Mouse (Mus musculus): ENCODE results near the gene Gm7579. TPM values are rescaled to one million over a fixed set of nuclear protein-coding genes. Genes with fewer than 3 reads are reported as not detected.

Gene Gm7579
- total and polyA plus RNA-seq, 3 experiments: not detected

- peaks cover 0 to 2% of the 10 kb centered on the region in 2 experiments; a peak in 3 of 4 replicates for H3K27me3 ChIP-seq (ENCODE audit: control insufficient read depth in 1 of 2, insufficient read depth in 2 of 2, low read length in 2 of 2)
- TF ChIP-seq E2F4 (IDR thresholded peaks at IDR 0.05; ENCODE audit: borderline replicate concordance, low read depth, low read length) (no peak), MYB (IDR thresholded peaks at IDR 0.05; ENCODE audit: low read depth, low read length) (no peak), MAFK (IDR thresholded peaks at IDR 0.05; ENCODE audit: borderline replicate concordance, low read depth, low read length) (no peak), MAZ (IDR thresholded peaks at IDR 0.05; ENCODE audit: low read depth, low read length) (no peak), UBTF (IDR thresholded peaks at IDR 0.05; ENCODE audit: borderline replicate concordance, insufficient read depth, low read depth, low read length) (no peak), NRF1 (IDR thresholded peaks at IDR 0.05; ENCODE audit: insufficient read depth, low read depth, low read length, poor library complexity, severe bottlenecking) (no peak), BHLHE40 (IDR thresholded peaks at IDR 0.05; ENCODE audit: borderline replicate concordance, low read depth, low read length) (no peak), ETS1 (IDR thresholded peaks at IDR 0.05; ENCODE audit: low read depth, low read length) (no peak), EP300 (IDR thresholded peaks at IDR 0.05; ENCODE audit: low read depth in 1 of 2, low read length in 2 of 2) (no peak), TCF12 (IDR thresholded peaks at IDR 0.05; ENCODE audit: low read depth, low read length) (no peak), MYC (IDR thresholded peaks at IDR 0.05; ENCODE audit: low read depth, low read length) (no peak), POLR2A (IDR thresholded peaks at IDR 0.05; ENCODE audit: control insufficient read depth in 1 of 2, insufficient read depth in 1 of 2, low read depth in 1 of 2, low read length in 2 of 2, poor library complexity in 1 of 2) (no peak), CHD1 (IDR thresholded peaks at IDR 0.05; ENCODE audit: low read depth, low read length) (no peak), ZC3H11A (IDR thresholded peaks at IDR 0.05; ENCODE audit: low read depth, low read length) (no peak), MXI1 (IDR thresholded peaks at IDR 0.05; ENCODE audit: low read depth, low read length) (no peak), NELFE (IDR thresholded peaks at IDR 0.05; ENCODE audit: low read depth, low read length) (no peak), ELF1 (IDR thresholded peaks at IDR 0.05; ENCODE audit: low read depth, low read length) (no peak)
- H3K4me1 ChIP-seq (ENCODE audit: control insufficient read depth in 1 of 2, insufficient read depth in 2 of 2, low read length in 2 of 2): no peaks in the 10 kb centered on the region
- H3K36me3 ChIP-seq (ENCODE audit: control insufficient read depth in 1 of 2, insufficient read depth in 2 of 2, low read length in 2 of 2): no peaks in the 10 kb centered on the region
- no peaks in the 10 kb centered on the region for H3K79me2 ChIP-seq (ENCODE audit: control insufficient read depth, insufficient read depth, low read length, poor library complexity)
- no peak overlapping the region for H3K9ac ChIP-seq (ENCODE audit: control insufficient read depth, low read depth, low read length, poor library complexity, severe bottlenecking)
- H3K4me3 ChIP-seq (ENCODE audit: control insufficient read depth in 1 of 2, insufficient read depth in 1 of 2, low read depth in 2 of 2, low read length in 2 of 2): no peak overlapping the region
- no peaks in the 10 kb centered on the region for H3K9me3 ChIP-seq (replicated peaks; ENCODE audit: insufficient read depth, low read length)
- peak; percentile 2 for DNase-seq (ENCODE audit: low read depth, low spot score)
- H3K27ac ChIP-seq (ENCODE audit: control insufficient read depth, low read depth, low read length): no peak overlapping the region
Observed at GRCm38 (mm10) chr7:142198748-142199147, 12.9 kb upstream of the Gm7579 start.

GRCm38 (mm10) chr7:142201064-142201463, 10.6 kb upstream of the Gm7579 start, which contains the start of gene Krtap5-3:
Gene Krtap5-3 (plus strand): TSS chr7:142201364.
- no peaks in the 10 kb centered on the region; a peak in 2 of 4 replicates for H3K27me3 ChIP-seq (ENCODE audit: control insufficient read depth in 1 of 2, insufficient read depth in 2 of 2, low read length in 2 of 2)
- no peak for DNase-seq (ENCODE audit: low read depth, low spot score)
- no peaks in the 10 kb centered on the region for H3K4me1 ChIP-seq (ENCODE audit: control insufficient read depth in 1 of 2, insufficient read depth in 2 of 2, low read length in 2 of 2)
- H3K79me2 ChIP-seq (ENCODE audit: control insufficient read depth, insufficient read depth, low read length, poor library complexity): no peaks in the 10 kb centered on the region
- no peak within 1 kb of the TSS for H3K9ac ChIP-seq (ENCODE audit: control insufficient read depth, low read depth, low read length, poor library complexity, severe bottlenecking)
- no peak for TF ChIP-seq TBP (IDR thresholded peaks at IDR 0.05; ENCODE audit: low read depth, low read length)
- TF ChIP-seq RCOR1 (IDR thresholded peaks at IDR 0.05; ENCODE audit: low read depth, low read length): no peak
- no peak for TF ChIP-seq EP300 (IDR thresholded peaks at IDR 0.05; ENCODE audit: low read depth in 1 of 2, low read length in 2 of 2)
- no peak for TF ChIP-seq SIN3A (IDR thresholded peaks at IDR 0.05; ENCODE audit: low read length)
- TF ChIP-seq KAT2A (conservative IDR thresholded peaks at IDR 0.05; ENCODE audit: low read depth, low read length): no peak
- no peak for TF ChIP-seq POLR2AphosphoS2 (IDR thresholded peaks at IDR 0.05; ENCODE audit: low read length)
- no peak within 1 kb of the TSS for H3K27ac ChIP-seq (ENCODE audit: control insufficient read depth, low read depth, low read length)
- no peaks in the 10 kb centered on the region for H3K36me3 ChIP-seq (ENCODE audit: control insufficient read depth in 1 of 2, insufficient read depth in 2 of 2, low read length in 2 of 2)
- no peaks in the 10 kb centered on the region for H3K9me3 ChIP-seq (replicated peaks; ENCODE audit: insufficient read depth, low read length)
- no peak within 1 kb of the TSS for H3K4me3 ChIP-seq (ENCODE audit: control insufficient read depth in 1 of 2, insufficient read depth in 1 of 2, low read depth in 2 of 2, low read length in 2 of 2)
